In the genomic region with DNA sequence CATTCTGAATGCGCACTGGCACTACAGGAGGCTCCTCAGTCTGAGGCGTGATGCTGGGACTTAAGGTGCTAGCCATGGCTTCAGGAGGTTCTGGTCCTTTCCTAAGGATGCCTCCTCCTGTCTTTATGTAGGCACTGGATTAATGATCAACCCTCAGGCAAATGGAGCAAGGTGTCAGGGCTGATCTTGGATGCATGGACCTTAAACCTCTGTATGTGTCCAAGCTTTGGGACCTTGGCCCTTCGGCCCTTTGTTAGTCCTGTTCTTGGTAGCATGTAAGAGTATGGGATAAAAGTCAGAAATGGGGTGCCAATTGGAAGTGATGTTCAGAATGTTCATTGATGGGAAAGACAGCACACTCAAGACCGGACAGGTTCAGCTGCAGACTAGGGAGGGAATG, we compare ENCODE assay signal across 27 mouse cellular contexts. TPM values are rescaled to one million over a fixed set of nuclear protein-coding genes. Genes with fewer than 3 reads are reported as not detected.
DNase-seq lines count a peak whose midpoint lies in the region; ATAC-seq and TF ChIP-seq lines count a peak whose summit lies in the region.
"Had no signal": no experiment of that assay in that cellular context is flagged by ENCODE, and none has a peak within 500 bp of the region (broad histone marks: within the 10 kb centered on the region; RNA-seq: fewer than 3 reads in every experiment).

Gene Slc5a4b (minus strand): TSS at position 101 of the 400 bp plus-strand sequence.

- H3K4me1 ChIP-seq in intestine, embryonic 14.5 days (replicated peaks; ENCODE audit: control insufficient read depth, insufficient read depth, low read length), result no peaks in the 10 kb centered on the region
- H3K4me1 ChIP-seq in intestine, embryonic 16.5 days (ENCODE audit: control insufficient read depth, insufficient read depth, low read length), result no peaks in the 10 kb centered on the region
- H3K4me1 ChIP-seq in olfactory bulb, adult 2 months (ENCODE audit: control insufficient read depth, insufficient read depth, low read length), result no peaks in the 10 kb centered on the region
- H3K4me1 ChIP-seq: embryonic facial prominence, embryonic 13.5 days; embryonic facial prominence, embryonic 15.5 days; forebrain, embryonic 10.5 days; forebrain, embryonic 12.5 days had no signal

- peak; percentile 35 for DNase-seq in intestine, embryonic 14.5 days (ENCODE audit: low spot score)
- peak; percentile 50 for DNase-seq in yolk sac, embryonic 10.5 days (ENCODE audit: low spot score)
- DNase-seq in cerebellum, postnatal 14 days, result no peak
- DNase-seq: adrenal gland, adult 8-10 months; adrenal gland, postnatal 14 days; adrenal gland, postnatal 36 days; B cell, adult 2 months; cerebellum, adult 11-12 months; cerebellum, adult 2 months; cerebellum, adult 9-10 months; cerebellum, postnatal 10 days; cerebellum, postnatal 36 days; embryo, embryonic 11 days; forebrain, postnatal 0 days had no signal

- H3K9ac ChIP-seq in intestine, embryonic 14.5 days (ENCODE audit: low read length), result no peak within 1 kb of the TSS
- no peak within 1 kb of the TSS for H3K9ac ChIP-seq in intestine, embryonic 16.5 days (ENCODE audit: low read depth, low read length)
- H3K9ac ChIP-seq: embryonic facial prominence, embryonic 13.5 days; embryonic facial prominence, embryonic 15.5 days; forebrain, embryonic 12.5 days; forebrain, postnatal 0 days had no signal

- no peaks in the 10 kb centered on the region for H3K9me3 ChIP-seq in intestine, embryonic 14.5 days (ENCODE audit: control insufficient read depth, low read length)
- H3K9me3 ChIP-seq in intestine, embryonic 16.5 days (ENCODE audit: control insufficient read depth, low read length), result no peaks in the 10 kb centered on the region
- H3K9me3 ChIP-seq: embryonic facial prominence, embryonic 13.5 days; embryonic facial prominence, embryonic 15.5 days; forebrain, embryonic 10.5 days; forebrain, embryonic 12.5 days; G1E had no signal

- 86% methylated on average over 4 of the region's 4 CpGs for WGBS in intestine, embryonic 14.5 days
- 90% methylated on average over 4 of the region's 4 CpGs for WGBS in intestine, embryonic 16.5 days
- 94% methylated on average over 4 of the region's 4 CpGs for WGBS in olfactory bulb, adult 2 months

- TF ChIP-seq POLR2A in olfactory bulb, adult 2 months (IDR thresholded peaks at IDR 0.05; ENCODE audit: insufficient read depth, low read depth, low read length), result no peak

- no peak within 1 kb of the TSS for H3K4me3 ChIP-seq in intestine, embryonic 14.5 days (ENCODE audit: low read depth, low read length)
- no peak within 1 kb of the TSS for H3K4me3 ChIP-seq in intestine, embryonic 16.5 days (ENCODE audit: low read length)
- no peak within 1 kb of the TSS for H3K4me3 ChIP-seq in olfactory bulb, adult 2 months (ENCODE audit: insufficient read depth, low read depth, low read length)
- H3K4me3 ChIP-seq: embryonic facial prominence, embryonic 13.5 days; embryonic facial prominence, embryonic 15.5 days; erythroblast, embryonic 14.5 days; forebrain, embryonic 10.5 days; forebrain, embryonic 12.5 days had no signal

- ATAC-seq in intestine, embryonic 14.5 days (replicated peaks; ENCODE audit: low FRiP score, low TSS enrichment, low read depth), result no peak
- ATAC-seq in intestine, embryonic 16.5 days, result no peak
- ATAC-seq: activated CD4-positive, CD25-positive, alpha-beta regulatory T cell, adult 4 months; CD4-positive, CD25-positive, alpha-beta regulatory T cell, adult 4 months; forebrain, embryonic 14.5 days; forebrain, postnatal 0 days; Patski had no signal

- no peak within 1 kb of the TSS for H3K4me2 ChIP-seq in intestine, embryonic 14.5 days (ENCODE audit: low read length)
- H3K4me2 ChIP-seq in intestine, embryonic 16.5 days (ENCODE audit: low read depth, low read length), result no peak within 1 kb of the TSS
- H3K4me2 ChIP-seq: embryonic facial prominence, embryonic 13.5 days; embryonic facial prominence, embryonic 15.5 days; forebrain, embryonic 12.5 days had no signal

- H3K27ac ChIP-seq in intestine, embryonic 14.5 days (ENCODE audit: low read depth), result no peak within 1 kb of the TSS
- H3K27ac ChIP-seq in intestine, embryonic 16.5 days (ENCODE audit: low read length), result no peak within 1 kb of the TSS
- no peak within 1 kb of the TSS for H3K27ac ChIP-seq in olfactory bulb, adult 2 months (ENCODE audit: insufficient read depth, low read depth, low read length)
- H3K27ac ChIP-seq: embryonic facial prominence, embryonic 13.5 days; embryonic facial prominence, embryonic 15.5 days; forebrain, embryonic 10.5 days; forebrain, embryonic 12.5 days had no signal

- no peak for TF ChIP-seq CTCF in olfactory bulb, adult 2 months (IDR thresholded peaks at IDR 0.05; ENCODE audit: insufficient read depth, low read depth, low read length)

- no peaks in the 10 kb centered on the region for H3K27me3 ChIP-seq in intestine, embryonic 14.5 days (replicated peaks; ENCODE audit: control insufficient read depth, insufficient read depth, low read length)
- H3K27me3 ChIP-seq in intestine, embryonic 16.5 days (replicated peaks; ENCODE audit: control insufficient read depth, insufficient read depth, low read length), result no peaks in the 10 kb centered on the region
- H3K27me3 ChIP-seq: embryonic facial prominence, embryonic 13.5 days; embryonic facial prominence, embryonic 15.5 days; forebrain, embryonic 12.5 days; Patski had no signal

- H3K36me3 ChIP-seq in intestine, embryonic 14.5 days (ENCODE audit: control insufficient read depth, insufficient read depth, low read length), result no peaks in the 10 kb centered on the region
- no peaks in the 10 kb centered on the region for H3K36me3 ChIP-seq in intestine, embryonic 16.5 days (ENCODE audit: control insufficient read depth, insufficient read depth, low read length)
- H3K36me3 ChIP-seq: embryonic facial prominence, embryonic 13.5 days; embryonic facial prominence, embryonic 15.5 days; forebrain, embryonic 10.5 days; forebrain, embryonic 12.5 days; G1E had no signal

RNA-seq across cellular contexts. Expression of gene Slc5a4b, which starts in this region (rescaled TPM):
- polyA plus RNA-seq in intestine, embryonic 14.5 days (2014; fragmentation: Nextera tagmentation; extraction: Ambion mirVana), result not detected in 2 replicates
- 0.73 and 1.4 TPM in 2 replicates for polyA plus RNA-seq in intestine, embryonic 16.5 days (2015; fragmentation: Nextera tagmentation; extraction: Ambion mirVana)
- polyA plus RNA-seq in olfactory bulb, adult 2 months (2012; ENCODE audit: insufficient read depth, insufficient read length, low replicate concordance, missing spikeins), result not detected in 2 replicates
- polyA plus RNA-seq: activated CD4-positive, CD25-positive, alpha-beta regulatory T cell, adult 4 months; cerebellum, adult 2 months; embryonic facial prominence, embryonic 11.5 days; embryonic facial prominence, embryonic 13.5 days; embryonic facial prominence, embryonic 15.5 days; erythroblast, embryonic 14.5 days; forebrain, embryonic 10.5 days; forebrain, embryonic 12.5 days; forebrain, embryonic 14.5 days; forebrain, postnatal 0 days; G1E; Patski had no signal

Comparison
In these comparisons a context has a peak if more than half of its experiments do, and no peak if none do; other contexts are left out.
1. Peak in DNase-seq in intestine, embryonic 14.5 days; RNA of the gene not detected or under 1 TPM.